Mouse (Mus musculus) bone marrow macrophage, adult 2 months (primary cell): ENCODE data around the gene Ndufb10.

ENCODE experiments used
- CTCF ChIP-seq: IDR thresholded peaks from 2 replicates; pipeline ENCODE4 v1.5.1; 2012; ENCODE audit warnings: low read depth, mild to moderate bottlenecking, low read length, moderate library complexity
- POLR2A ChIP-seq: IDR thresholded peaks from 2 replicates; pipeline ENCODE4 v1.6.1; 2012; ENCODE audit warnings: mild to moderate bottlenecking, low read depth, low read length, borderline replicate concordance

DNA sequence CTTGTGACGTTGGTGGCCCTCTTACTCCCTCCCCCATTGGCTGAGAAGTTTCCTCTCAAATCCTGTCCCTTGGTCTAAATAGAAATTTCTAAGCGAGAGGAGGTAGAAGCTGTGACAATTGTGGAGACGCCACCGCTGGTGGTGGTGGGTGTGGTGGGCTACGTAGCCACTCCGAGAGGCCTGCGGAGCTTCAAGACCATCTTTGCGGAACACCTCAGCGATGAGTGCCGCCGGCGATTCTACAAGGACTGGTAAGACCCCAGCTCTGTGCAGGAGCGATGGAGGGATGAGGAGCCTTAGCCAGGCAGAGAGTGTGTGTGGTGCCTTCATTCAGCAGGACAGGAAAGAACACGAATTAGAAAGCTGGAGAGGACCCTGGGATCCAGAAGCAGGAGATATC is 6.5 kb upstream of the Ndufb10 start:
- TF ChIP-seq POLR2A = no peak
- no peak for TF ChIP-seq CTCF
